Mouse (Mus musculus) retina, embryonic 14.5 days (tissue): ENCODE data around the gene Mgp.
A peak's percentile ranks its signal among the peaks of the same experiment; 100 is the strongest.

Experiments used
- DNase-seq: peaks from one replicate; pipeline ENCODE4 v3.0.0-alpha.2; 2015; ENCODE audit warnings: low spot score

Mgp gene

GRCm38 (mm10) chr6:136875670-136876069 lies at the start of gene Mgp:
TSS of gene Mgp (minus strand) at chr6:136875823.
- no peak for DNase-seq

GRCm38 (mm10) chr6:136925049-136925448 lies 49.4 kb upstream of the Mgp start:
- no peak for DNase-seq

- DNase-seq = no peak
These were observed 47.9 kb upstream of the Mgp start, which contains the start of gene Pde6h for GRCm38 (mm10) chr6:136923532-136923931. TSS of gene Pde6h (plus strand) at chr6:136923832.

GRCm38 (mm10) chr6:136922871-136923270 lies 47.2 kb upstream of the Mgp start:
- DNase-seq = no peak

GRCm38 (mm10) chr6:136922080-136922479 lies 46.5 kb upstream of the Mgp start, which contains the start of gene Erp27:
TSS of gene Erp27 (minus strand) at chr6:136922180.
- no peak for DNase-seq

GRCm38 (mm10) chr6:136921601-136922000 lies 46.0 kb upstream of the Mgp start:
- no peak for DNase-seq

GRCm38 (mm10) chr6:136920320-136921257 lies 45.0 kb upstream of the Mgp start:
- peak; percentile 66 for DNase-seq

GRCm38 (mm10) chr6:136917885-136918284 lies 42.3 kb upstream of the Mgp start:
- DNase-seq = no peak

GRCm38 (mm10) chr6:136915721-136916395 lies 40.2 kb upstream of the Mgp start:
- DNase-seq = no peak

- DNase-seq = no peak
These were observed 38.6 kb upstream of the Mgp start for GRCm38 (mm10) chr6:136914234-136914633.

GRCm38 (mm10) chr6:136913384-136914126 lies 37.9 kb upstream of the Mgp start:
- peak; percentile 30 for DNase-seq

- DNase-seq = no peak
These were observed 37.2 kb upstream of the Mgp start for GRCm38 (mm10) chr6:136912751-136913265.

- DNase-seq = no peak
These were observed 34.7 kb upstream of the Mgp start for GRCm38 (mm10) chr6:136910247-136910890.

- DNase-seq = no peak
These were observed 31.3 kb upstream of the Mgp start for GRCm38 (mm10) chr6:136906937-136907293.

- DNase-seq = peak; percentile 1
These were observed 30.8 kb upstream of the Mgp start for GRCm38 (mm10) chr6:136906283-136906936.

- DNase-seq = no peak
These were observed 28.4 kb upstream of the Mgp start for GRCm38 (mm10) chr6:136903885-136904470.

GRCm38 (mm10) chr6:136902527-136902926 lies 26.9 kb upstream of the Mgp start:
- no peak for DNase-seq

- no peak for DNase-seq
These were observed 25.4 kb upstream of the Mgp start for GRCm38 (mm10) chr6:136901010-136901409.

GRCm38 (mm10) chr6:136900369-136901009 lies 24.9 kb upstream of the Mgp start:
- no peak for DNase-seq

- DNase-seq = no peak
These were observed 23.3 kb upstream of the Mgp start for GRCm38 (mm10) chr6:136898954-136899353.
